Mouse (Mus musculus) hindlimb bud, embryonic 11.5 days (tissue): ENCODE results near the gene Nsd2.
"Not testable (repeated sequence)": the region's sequence is repeated elsewhere in the genome, so short reads cannot be mapped to it uniquely, and the experiment has no call there.

Experiments used
- DNase-seq: peaks from one replicate; pipeline ENCODE4 v3.0.0-alpha.2; 2012; ENCODE audit warnings: low read depth, low spot score; ENCODE audit errors: extremely low spot score

Nsd2 gene

GRCm38 (mm10) chr5:33842549-33842948 lies 22.0 kb downstream of the Nsd2 start:
- no peak for DNase-seq

- no peak for DNase-seq
These were observed 30.9 kb downstream of the Nsd2 start for GRCm38 (mm10) chr5:33851466-33851865.

GRCm38 (mm10) chr5:33853086-33853485 lies 32.6 kb downstream of the Nsd2 start:
- no peak for DNase-seq

- DNase-seq: no peak
These were observed 33.5 kb downstream of the Nsd2 start for GRCm38 (mm10) chr5:33854019-33854418.

GRCm38 (mm10) chr5:33857693-33858092 lies 37.2 kb downstream of the Nsd2 start:
- DNase-seq: no peak

- DNase-seq: no peak
These were observed 54.9 kb downstream of the Nsd2 start for GRCm38 (mm10) chr5:33875472-33875871.

GRCm38 (mm10) chr5:33881118-33881517 lies 60.6 kb downstream of the Nsd2 start:
- no peak for DNase-seq

- DNase-seq: no peak
These were observed 72.9 kb downstream of the Nsd2 start for GRCm38 (mm10) chr5:33893406-33893805.

GRCm38 (mm10) chr5:33895116-33895515 lies 74.6 kb downstream of the Nsd2 start:
- DNase-seq: no peak

GRCm38 (mm10) chr5:33897158-33897557 lies 76.6 kb downstream of the Nsd2 start:
- DNase-seq: no peak

- DNase-seq: no peak
These were observed 78.1 kb downstream of the Nsd2 start for GRCm38 (mm10) chr5:33898671-33899070.

GRCm38 (mm10) chr5:33899245-33899644 lies 78.7 kb downstream of the Nsd2 start:
- DNase-seq: no peak

- no peak for DNase-seq
These were observed 79.6 kb downstream of the Nsd2 start for GRCm38 (mm10) chr5:33900101-33900500.

- DNase-seq: no peak
These were observed 80.3 kb downstream of the Nsd2 start for GRCm38 (mm10) chr5:33900701-33901263.

GRCm38 (mm10) chr5:33901278-33901677 lies 80.8 kb downstream of the Nsd2 start:
- DNase-seq: no peak

- no peak for DNase-seq
These were observed 82.2 kb downstream of the Nsd2 start for GRCm38 (mm10) chr5:33902696-33903095.

- no peak for DNase-seq
These were observed 82.7 kb downstream of the Nsd2 start for GRCm38 (mm10) chr5:33903176-33903575.

- DNase-seq: not testable (repeated sequence)
These were observed 94.5 kb downstream of the Nsd2 start for GRCm38 (mm10) chr5:33915031-33915430.

GRCm38 (mm10) chr5:33916616-33917015 lies 96.1 kb downstream of the Nsd2 start:
- DNase-seq: not testable (repeated sequence)

- DNase-seq: no peak
These were observed 98.9 kb downstream of the Nsd2 start for GRCm38 (mm10) chr5:33919466-33919865.

- no peak for DNase-seq
These were observed 99.5 kb downstream of the Nsd2 start for GRCm38 (mm10) chr5:33920037-33920436.

GRCm38 (mm10) chr5:33920924-33921323 lies 100.4 kb downstream of the Nsd2 start:
- DNase-seq: no peak

- DNase-seq: no peak
These were observed 101.1 kb downstream of the Nsd2 start for GRCm38 (mm10) chr5:33921486-33922235.
